Mouse (Mus musculus): ENCODE measurements around the gene Nox1.

Gene Nox1

DNA sequence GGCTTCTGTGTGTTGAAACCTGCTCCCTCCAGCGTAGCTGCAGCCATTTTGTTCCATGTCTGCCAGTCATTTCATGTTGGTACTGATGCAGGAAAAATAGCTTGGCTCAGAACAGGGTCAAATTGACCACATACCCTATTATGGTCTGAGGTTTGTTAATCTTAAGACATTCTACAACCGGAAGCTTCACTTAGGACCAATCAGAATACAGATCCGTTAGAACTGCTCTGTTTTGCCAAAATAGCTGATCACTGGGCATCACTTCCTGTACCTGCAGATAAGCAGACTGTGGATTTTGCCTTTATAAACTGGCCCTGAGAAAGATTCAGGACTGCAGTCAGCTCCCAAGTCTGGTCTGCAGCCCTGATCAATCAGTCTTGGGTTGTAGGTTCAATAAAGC is 93.2 kb downstream of the Nox1 start:
- DNase-seq (ENCODE audit: low spot score in 2 of 2), result no peak

DNA sequence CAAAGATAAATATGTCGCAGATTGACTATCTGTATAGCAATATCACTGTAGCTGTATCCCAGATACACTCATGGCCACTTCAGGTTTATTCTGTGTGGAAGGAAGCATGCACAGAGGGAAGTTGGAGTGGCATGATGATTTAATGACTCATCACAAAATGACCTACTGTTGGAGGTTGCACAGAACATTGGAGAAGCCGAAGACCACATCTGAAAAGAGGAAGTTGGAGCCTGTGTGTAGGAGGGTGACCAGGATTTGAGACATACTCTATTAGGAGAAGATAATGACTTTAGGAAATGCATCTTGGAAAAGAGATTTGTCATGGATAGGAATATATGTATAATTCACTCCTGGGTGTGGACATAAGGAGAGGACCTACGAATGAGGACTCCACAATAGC is 105.3 kb downstream of the Nox1 start:
- DNase-seq (ENCODE audit: low spot score in 2 of 2), result no peak

DNA sequence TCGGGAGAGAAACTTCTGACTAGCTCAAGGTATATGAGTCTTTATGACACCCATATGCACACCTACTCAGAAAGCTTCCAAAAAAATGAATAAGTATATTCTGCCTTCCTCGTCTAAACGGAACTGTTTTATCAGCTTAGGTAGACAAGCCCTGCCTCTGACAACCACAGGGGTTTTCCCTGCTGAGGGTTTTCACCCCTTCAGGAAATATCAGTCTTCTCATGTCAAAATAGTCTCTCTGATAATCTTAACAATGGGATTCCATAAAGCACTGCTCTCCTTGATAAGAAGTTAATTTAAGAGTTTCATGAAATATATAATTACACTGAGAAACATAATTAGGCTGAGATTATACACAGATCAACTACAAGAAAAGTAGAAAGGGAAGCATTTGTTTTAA is 110.0 kb downstream of the Nox1 start:
- DNase-seq (ENCODE audit: low spot score in 2 of 2), result peak; percentile 2

DNA sequence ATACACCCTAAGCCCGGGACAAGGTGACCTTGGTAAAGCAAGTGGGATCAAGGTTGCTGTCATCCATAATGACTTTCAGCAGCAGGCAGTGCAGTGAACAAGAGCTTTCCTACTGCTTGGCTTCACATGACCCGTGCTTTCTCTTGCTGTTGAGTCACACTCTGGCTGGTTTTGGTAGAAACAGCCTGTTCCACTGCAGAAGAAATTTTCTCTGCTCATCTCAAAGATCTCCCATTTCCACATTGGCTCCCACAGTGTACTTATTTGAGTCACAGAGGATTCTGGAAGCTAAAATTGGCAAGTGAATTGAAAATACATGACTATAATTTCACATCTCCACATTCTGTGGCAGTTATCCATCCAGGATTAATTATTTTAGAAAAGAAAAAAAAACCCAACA is 119.1 kb downstream of the Nox1 start:
- DNase-seq (ENCODE audit: low spot score in 2 of 2), result no peak

DNA sequence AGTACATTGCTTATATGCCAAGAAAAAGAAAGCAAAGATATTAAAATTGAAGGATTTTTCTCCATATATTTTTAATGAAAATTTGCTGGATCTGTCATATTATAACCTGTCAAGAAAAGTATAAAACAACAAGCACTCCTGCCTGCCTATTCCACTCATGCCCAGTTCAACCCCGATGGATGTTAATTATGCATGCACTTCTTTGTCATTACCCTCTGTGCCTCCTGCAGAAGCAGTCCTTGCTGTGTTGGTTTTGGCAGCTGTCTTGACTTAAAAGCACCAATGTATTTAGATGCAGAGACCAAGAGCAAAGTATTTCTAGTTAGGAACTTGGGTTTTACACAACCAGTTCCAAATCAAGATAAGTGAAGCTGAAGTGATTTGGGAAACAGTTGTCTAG is 136.3 kb downstream of the Nox1 start:
- DNase-seq (ENCODE audit: low spot score in 2 of 2), result no peak

DNA sequence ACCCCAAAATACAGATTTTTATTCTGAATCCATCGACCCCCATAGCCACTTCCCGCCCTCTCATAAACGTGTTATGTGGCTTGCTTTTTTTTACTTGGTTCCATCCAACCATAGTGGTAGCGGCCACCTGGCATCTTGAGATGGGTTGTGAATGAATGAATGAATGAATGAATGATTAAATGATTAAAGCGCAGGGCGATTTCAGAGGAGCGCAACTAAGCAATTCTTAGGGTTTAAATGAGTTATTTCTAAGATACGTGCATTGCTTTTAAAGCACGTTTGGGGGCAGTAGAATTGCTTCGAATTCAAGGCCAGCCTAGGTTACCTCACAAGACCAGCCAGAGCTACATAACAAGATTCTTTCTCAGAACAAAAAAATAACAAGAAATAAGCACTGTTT is 162.0 kb downstream of the Nox1 start:
- DNase-seq (ENCODE audit: low spot score in 2 of 2), result peak; percentile 1 to 3

DNA sequence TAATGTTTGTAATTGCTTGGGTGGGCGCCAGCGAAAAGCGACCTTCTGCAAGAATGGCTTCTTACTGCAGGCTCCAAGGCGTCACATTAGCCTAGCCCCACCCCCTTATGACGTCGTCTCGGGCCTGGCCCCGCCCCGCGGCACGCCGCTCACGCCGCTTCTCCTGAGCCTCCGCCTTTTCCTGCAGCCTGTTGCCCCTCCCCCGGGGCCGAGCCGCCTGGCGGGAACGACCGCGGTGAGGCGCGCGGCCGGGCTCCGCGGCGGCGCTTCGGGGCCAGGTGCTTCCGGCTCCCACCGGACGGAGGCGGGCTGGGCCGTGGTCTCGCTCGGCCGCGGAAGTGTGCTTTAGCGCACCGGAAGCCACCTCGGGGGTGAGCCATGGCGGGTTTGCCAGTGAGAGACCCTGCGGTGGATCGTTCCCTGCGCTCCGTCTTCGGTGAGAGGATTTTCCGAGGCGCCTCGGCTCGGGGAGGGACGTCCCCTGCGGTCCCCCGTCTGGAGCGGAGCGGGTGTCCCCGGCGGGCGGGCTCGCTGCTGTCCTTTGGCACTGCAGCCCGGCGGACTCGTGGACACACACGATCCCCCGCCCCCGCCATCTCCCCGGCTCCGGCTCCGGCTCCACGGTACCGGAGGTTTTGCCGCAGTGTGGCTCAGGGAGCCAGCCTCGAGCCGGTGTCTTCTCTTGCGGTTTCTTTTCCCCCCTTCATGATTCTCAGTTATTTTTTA is 162.6 kb downstream of the Nox1 start, which contains the start of gene Cstf2:
Gene Cstf2, plus strand, starts transcription at position 201 of the 726 bp plus-strand sequence.
- DNase-seq (ENCODE audit: low spot score in 2 of 2), result peak; percentile 93 to 94

DNA sequence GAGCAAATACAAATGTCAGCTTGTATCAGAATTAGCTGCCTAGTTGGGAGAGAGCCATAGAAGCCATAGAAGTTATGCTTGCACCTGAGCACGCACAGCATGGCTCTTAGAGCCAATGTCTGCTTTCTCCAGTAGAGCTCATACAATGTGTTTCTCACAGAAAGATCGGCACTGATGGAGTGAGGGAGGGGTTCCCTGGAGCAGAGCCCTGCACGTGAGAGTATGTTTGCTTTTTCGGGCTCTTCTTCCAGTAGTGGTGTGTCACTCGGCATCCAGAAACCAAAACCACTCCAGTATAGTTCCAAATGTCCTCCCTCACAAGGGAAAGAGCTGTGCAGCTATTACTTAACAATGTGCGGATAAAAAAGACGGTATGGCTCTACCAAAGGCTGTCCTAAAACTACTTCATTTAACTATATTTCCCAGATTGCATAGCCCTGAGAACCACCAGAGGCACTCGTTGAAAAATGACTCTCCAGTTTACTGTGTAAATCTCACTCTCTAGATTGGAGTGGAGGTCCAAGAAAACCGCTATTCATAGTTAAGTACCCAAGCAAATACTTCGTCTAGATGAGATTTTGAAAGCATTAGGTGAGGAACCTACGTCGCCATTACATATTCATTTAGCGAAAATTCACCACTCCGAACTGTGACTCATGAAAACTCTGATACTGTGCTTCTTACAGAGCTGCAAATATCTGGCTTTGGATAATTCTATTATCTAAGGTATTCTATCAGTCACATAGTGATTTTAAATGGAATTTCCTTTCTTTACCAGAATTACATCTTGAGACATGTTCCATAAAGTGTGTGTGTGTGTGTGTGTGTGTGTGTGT is 163.5 kb downstream of the Nox1 start:
- DNase-seq (ENCODE audit: low spot score in 2 of 2), result no peak

DNA sequence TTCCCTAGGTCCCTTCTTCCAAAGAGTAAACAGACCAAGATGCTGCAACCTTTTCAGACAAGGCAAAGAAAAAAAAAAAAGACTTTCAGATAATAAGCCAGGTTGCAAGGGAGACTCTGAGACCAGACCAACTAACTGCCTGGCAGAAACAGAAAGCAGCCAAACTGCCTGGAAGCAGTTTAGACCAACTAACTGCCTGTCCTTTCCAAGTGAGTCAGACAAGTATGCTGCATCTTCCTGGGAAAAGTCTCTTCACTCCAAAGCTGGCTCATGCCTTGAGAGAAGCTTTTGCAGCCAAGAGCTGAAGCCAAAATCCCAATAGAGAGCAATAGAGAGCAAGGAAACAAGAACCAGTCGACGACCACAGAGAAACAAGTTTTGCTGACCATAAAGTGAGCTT is 164.9 kb downstream of the Nox1 start:
- no peak for DNase-seq (ENCODE audit: low spot score in 2 of 2)

DNA sequence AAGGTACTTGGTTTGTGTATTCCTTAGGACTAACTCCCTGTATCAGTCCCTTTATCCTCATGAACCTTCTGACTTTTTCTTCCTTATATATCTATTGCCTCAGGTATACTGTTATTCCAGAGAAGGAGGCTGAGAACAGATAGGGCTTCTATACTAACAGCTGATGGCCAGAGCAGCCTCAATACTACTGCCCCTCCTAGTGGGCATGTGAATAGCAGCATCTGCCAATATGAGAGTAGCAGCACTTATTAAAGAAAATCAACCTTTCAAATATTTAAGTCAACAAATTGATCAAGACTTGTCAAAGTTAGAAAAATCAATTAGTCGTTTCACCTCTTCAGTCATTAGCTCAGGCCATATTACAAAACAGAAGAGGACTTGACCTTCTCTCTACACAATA is 172.8 kb downstream of the Nox1 start:
- DNase-seq (ENCODE audit: low spot score in 2 of 2), result no peak

Data from natural killer cell, adult 2 months (primary cell).